Mouse (Mus musculus) bone marrow macrophage, adult 2 months (primary cell): ENCODE data around the gene Nek6.

Source experiments
- CTCF ChIP-seq: IDR thresholded peaks from 2 replicates; pipeline ENCODE4 v1.5.1; 2012; ENCODE audit warnings: low read depth, mild to moderate bottlenecking, low read length, moderate library complexity
- POLR2A ChIP-seq: IDR thresholded peaks from 2 replicates; pipeline ENCODE4 v1.6.1; 2012; ENCODE audit warnings: mild to moderate bottlenecking, low read depth, low read length, borderline replicate concordance

GRCm38 (mm10) chr2:38522354-38522753 lies 10.9 kb downstream of the Nek6 start:
- TF ChIP-seq CTCF (no peak), POLR2A (no peak)
